Mouse (Mus musculus): ENCODE measurements around the gene Arid3c.
A peak's percentile ranks its signal among the peaks of the same experiment; 100 is the strongest.
"Not testable (repeated sequence)": the region's sequence is repeated elsewhere in the genome, so short reads cannot be mapped to it uniquely, and the experiment has no call there.

The Arid3c gene

DNA sequence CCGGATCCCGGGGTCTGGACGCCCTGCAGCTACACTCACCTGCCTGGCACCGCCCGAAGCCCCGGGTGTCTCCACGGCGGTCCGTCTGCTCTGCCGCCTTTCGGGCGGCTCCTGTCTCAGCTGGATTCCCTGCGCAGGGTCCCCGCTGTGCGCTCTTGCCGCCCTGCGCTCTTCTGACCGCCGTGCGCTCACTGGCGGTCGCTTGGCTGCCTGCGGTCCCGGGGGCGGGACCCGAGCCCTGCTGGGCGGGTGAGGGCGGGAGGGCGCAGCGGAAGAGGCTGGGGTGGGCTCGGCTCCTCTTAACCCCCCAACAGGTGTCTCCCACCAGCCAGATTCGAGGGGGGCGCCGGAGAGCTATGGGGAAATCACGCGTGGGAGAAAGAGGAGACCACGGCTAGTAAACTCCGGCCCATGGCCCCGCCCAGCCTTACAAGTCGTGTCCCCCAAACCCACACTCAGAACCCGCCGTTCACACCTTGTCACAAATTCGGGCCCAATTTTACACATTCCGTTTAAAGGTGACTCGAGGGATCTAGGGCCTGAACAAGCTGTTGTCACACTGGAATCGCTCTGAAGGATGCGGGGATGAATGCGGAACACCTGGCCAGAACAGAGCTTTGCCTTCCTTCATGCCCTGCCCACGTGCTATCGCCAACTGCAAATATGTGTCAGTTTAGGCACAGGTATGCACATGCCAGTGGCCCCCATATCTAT, at the start of gene Arid3c:
TSS of gene Arid3c (minus strand) at position 91 of the 714 bp plus-strand sequence.
- DNase-seq (ENCODE audit: extremely low read depth, low read depth): no peak

- DNase-seq (ENCODE audit: extremely low read depth, low read depth): not testable (repeated sequence)
Observed at GRCm38 (mm10) chr4:41775840-41776239, 44.9 kb upstream of the Arid3c start.

DNA sequence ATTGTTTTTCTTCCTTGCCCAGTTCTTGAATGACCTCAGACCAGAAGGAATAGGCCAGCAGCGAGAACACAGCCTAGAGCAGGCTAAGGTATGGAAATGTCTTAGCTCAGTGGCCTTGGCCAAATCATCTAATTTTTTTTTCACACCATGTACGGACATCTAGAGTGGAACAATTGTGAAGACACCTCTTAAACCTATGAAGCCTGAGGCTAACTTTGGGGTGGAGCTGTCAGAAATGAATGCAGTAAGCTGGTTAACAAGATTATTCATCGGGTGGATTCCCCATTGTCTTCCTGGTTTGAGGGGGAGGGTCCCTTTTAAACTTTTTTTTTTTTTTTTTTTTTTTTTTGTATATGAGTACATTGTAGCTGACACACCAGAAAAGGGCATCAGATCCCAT, 43.6 kb upstream of the Arid3c start:
- not testable (repeated sequence) for DNase-seq (ENCODE audit: extremely low read depth, low read depth)

- DNase-seq (ENCODE audit: extremely low read depth, low read depth): peak; percentile 66
Observed at GRCm38 (mm10) chr4:41774002-41774401, 43.1 kb upstream of the Arid3c start, which contains the start of gene Ccl27a. Ccl27a (minus strand) TSS chr4:41774247.

GRCm38 (mm10) chr4:41773502-41773901, 42.6 kb upstream of the Arid3c start:
- peak; percentile 44 for DNase-seq (ENCODE audit: extremely low read depth, low read depth)

DNA sequence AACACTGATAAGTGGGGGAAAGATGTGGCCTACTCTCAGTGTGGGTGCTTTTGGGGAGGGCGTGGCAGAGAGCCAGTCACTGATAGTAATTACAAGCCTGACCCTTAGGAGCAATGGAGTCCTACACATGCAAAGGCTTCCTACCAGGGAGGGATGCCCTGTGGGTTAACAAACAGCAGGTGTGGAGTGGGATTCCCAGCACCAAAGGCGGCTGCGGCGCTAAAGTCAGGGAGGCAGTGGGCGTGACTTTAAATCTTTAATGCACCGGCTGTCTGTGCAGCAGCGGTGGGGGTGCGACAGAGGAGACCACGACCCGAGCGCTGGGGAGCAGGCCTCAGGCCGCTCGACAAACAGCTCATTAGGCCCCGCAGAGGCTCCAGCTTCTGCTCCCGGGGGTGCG, 42.0 kb upstream of the Arid3c start:
- not testable (repeated sequence) for DNase-seq (ENCODE audit: extremely low read depth, low read depth)

- not testable (repeated sequence) for DNase-seq (ENCODE audit: extremely low read depth, low read depth)
Observed at GRCm38 (mm10) chr4:41767301-41767700, 36.4 kb upstream of the Arid3c start.

GRCm38 (mm10) chr4:41763176-41763575, 32.2 kb upstream of the Arid3c start:
- not testable (repeated sequence) for DNase-seq (ENCODE audit: extremely low read depth, low read depth)

DNA sequence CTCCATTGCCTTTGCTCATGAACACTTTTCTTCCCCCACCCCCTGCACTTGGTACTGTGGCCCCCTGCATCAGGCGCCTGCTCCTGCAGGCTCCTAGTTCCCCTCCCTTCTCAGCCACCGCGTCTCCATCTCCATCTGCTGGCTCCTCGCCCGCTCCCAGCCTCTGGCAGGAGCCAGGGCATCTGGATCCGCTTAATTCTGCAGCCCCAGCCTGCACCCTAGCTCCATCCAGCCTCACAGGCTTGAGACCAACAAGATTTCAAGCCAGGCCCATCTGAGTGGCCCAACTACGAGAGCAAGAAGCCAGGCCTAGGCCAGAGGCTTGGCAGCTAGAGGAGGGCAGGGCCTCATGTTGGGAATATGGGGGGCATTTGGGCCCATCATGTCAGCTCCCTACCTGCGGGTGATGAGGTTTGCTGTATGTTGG, 31.8 kb upstream of the Arid3c start:
- not testable (repeated sequence) for DNase-seq (ENCODE audit: extremely low read depth, low read depth)

DNA sequence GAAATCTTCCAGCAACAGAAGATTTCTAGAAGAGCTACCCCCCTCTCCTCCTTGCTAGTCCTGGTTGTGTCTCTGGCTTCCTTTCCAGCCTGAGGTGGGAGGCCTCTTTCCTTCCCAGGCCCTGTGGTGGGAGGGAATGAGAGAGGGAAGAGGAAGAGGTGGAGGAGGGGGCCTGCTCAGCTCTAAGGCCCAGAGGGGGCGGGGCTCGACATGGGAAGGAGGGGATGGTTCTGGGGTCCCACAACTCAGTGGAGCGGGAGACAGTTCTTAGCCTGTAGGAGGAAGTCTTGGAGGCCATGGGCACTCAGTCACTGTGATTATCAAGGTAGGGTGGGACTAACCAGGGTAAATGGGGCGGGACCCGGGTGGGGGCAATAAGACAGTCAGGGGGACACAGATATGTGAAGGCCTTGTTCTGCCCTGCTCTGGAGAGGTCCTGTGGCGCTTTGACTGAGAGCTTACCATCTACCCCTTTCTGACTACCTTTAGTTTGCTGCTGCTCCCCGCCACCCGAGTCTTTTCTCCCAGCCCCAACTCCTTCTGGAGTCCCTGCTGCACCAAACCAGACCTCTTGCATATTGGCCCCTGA, 31.3 kb upstream of the Arid3c start:
- DNase-seq (ENCODE audit: extremely low read depth, low read depth): no peak

DNA sequence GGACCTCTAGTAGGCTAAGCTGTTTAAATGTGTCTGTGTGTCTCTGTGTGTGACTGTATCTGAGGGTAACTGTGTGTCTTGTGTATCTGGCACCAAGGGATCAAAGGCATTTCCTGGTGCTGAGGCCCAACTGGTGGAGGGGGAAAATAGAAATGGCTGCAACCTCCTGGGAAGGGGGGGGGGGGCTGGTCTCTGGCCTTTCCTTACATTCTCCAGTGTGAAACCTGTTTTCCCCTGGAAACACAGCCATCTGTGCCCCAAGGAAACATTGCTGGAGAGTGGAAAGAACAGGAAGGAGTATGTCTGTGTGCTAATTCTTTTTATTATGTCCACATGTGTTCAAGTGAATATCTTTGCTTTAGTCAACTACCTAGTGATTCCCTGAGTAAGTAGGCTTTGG, 30.7 kb upstream of the Arid3c start:
- DNase-seq (ENCODE audit: extremely low read depth, low read depth): no peak

- DNase-seq (ENCODE audit: extremely low read depth, low read depth): no peak
Observed at GRCm38 (mm10) chr4:41760911-41761310, 30.0 kb upstream of the Arid3c start.

- DNase-seq (ENCODE audit: extremely low read depth, low read depth): peak; percentile 64
Observed at GRCm38 (mm10) chr4:41760288-41760721, 29.4 kb upstream of the Arid3c start.

- DNase-seq (ENCODE audit: extremely low read depth, low read depth): no peak
Observed at GRCm38 (mm10) chr4:41759656-41760287, 28.8 kb upstream of the Arid3c start.

- no peak for DNase-seq (ENCODE audit: extremely low read depth, low read depth)
Observed at GRCm38 (mm10) chr4:41759206-41759605, 28.3 kb upstream of the Arid3c start.

- no peak for DNase-seq (ENCODE audit: extremely low read depth, low read depth)
Observed at GRCm38 (mm10) chr4:41758701-41759100, 27.8 kb upstream of the Arid3c start.

- DNase-seq (ENCODE audit: extremely low read depth, low read depth): no peak
Observed at GRCm38 (mm10) chr4:41758021-41758420, 27.1 kb upstream of the Arid3c start.

DNA sequence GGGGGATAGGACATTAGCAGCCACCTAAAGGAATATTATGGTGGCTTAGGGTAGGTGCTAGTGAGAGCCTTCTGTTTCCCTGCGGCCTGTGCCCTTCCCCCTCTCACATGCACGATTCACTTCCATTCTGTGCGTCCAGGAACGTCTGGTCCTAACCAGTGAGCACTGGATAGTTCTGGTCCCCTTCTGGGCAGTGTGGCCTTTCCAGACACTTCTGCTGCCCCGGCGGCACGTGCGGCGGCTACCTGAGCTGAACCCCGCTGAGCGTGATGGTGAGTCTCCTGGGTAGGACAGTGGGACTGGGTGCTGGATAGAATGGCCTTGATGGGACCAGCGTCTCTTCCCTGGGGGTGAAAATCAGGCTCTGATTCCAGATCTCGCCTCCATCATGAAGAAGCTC, 26.4 kb upstream of the Arid3c start:
- DNase-seq (ENCODE audit: extremely low read depth, low read depth): no peak

DNA sequence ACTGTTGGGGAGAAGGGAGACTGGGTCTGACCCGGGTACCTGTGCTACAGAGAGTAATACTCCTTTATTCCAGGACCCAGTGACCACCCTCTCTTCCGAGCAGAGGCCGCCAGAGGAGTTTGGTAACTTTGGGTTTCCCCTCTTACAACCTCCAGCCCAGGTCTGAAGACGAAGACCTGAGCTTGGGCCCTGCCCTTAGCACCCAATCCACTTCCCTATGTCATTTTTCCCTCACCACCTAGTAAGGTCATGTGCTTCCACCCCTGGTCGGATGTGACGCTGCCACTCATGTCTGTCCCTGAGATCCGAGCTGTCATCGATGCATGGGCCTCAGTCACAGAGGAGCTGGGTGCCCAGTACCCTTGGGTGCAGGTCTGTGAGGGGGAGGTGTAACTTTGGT, 25.5 kb upstream of the Arid3c start:
- DNase-seq (ENCODE audit: extremely low read depth, low read depth): no peak

- DNase-seq (ENCODE audit: extremely low read depth, low read depth): peak; percentile 64
Observed at GRCm38 (mm10) chr4:41755338-41756305, 24.7 kb upstream of the Arid3c start, which contains the start of gene Sigmar1. Sigmar1 (minus strand) TSS chr4:41756157.

- peak; percentile 54 for DNase-seq (ENCODE audit: extremely low read depth, low read depth)
Observed at GRCm38 (mm10) chr4:41754797-41755337, 23.9 kb upstream of the Arid3c start, which contains the start of gene Galt. Galt (plus strand) TSS chr4:41755228.

Measured in MEL-GATA-1-ER (cell line).